Mouse (Mus musculus) ES-Bruce4 (cell line): ENCODE data around the gene Pagr1a.

Experiments used
- CTCF ChIP-seq: IDR thresholded peaks from one replicate; pipeline ENCODE4 v1.8.1; 2011; ENCODE audit warnings: low read depth, low read length
- EP300 ChIP-seq: IDR thresholded peaks from 2 replicates; pipeline ENCODE4 v1.6.1; 2011; ENCODE audit warnings: low read depth, low read length; ENCODE audit not compliant: insufficient read depth
- POLR2A ChIP-seq: IDR thresholded peaks from one replicate; pipeline ENCODE4 v1.8.1; 2011; ENCODE audit warnings: low read length; ENCODE audit not compliant: insufficient read depth

GRCm38 (mm10) chr7:127017950-127018345 lies 796 bp upstream of the Pagr1a start:
- no peak for TF ChIP-seq CTCF
- no peak for TF ChIP-seq EP300
- TF ChIP-seq POLR2A, result no peak
